Mouse (Mus musculus): Measurements from ENCODE around the gene Tspan13. TPM values are rescaled to one million over a fixed set of nuclear protein-coding genes. Genes with fewer than 3 reads are reported as not detected.

The Tspan13 gene
- polyA plus RNA-seq, 1 experiment from 2014 or later = 378 TPM

- H3K36me3 ChIP-seq (ENCODE audit: control insufficient read depth, insufficient read depth, low read length) = no peaks in the 10 kb centered on the region
- no peaks in the 10 kb centered on the region for H3K9me3 ChIP-seq (ENCODE audit: control insufficient read depth, low read length)
- ATAC-seq = no peak
- WGBS = 88% methylated on average over 3 of the region's 3 CpGs
- no peaks in the 10 kb centered on the region for H3K27me3 ChIP-seq (replicated peaks; ENCODE audit: control insufficient read depth, insufficient read depth, low read length)
- no peak overlapping the region for H3K4me3 ChIP-seq (ENCODE audit: low read length)
- H3K4me1 ChIP-seq (ENCODE audit: control insufficient read depth, insufficient read depth, low read depth, low read length) = peaks cover 3% of the 10 kb centered on the region; the same call in 1 of the 2 replicates
- no peak overlapping the region for H3K4me2 ChIP-seq (ENCODE audit: low read length)
- H3K27ac ChIP-seq (ENCODE audit: low read depth, low read length) = no peak overlapping the region
- no peak overlapping the region for H3K9ac ChIP-seq (ENCODE audit: low read depth, low read length)
Observed at GRCm38 (mm10) chr12:35975898-35976297, 66.4 kb downstream of the Tspan13 start.

GRCm38 (mm10) chr12:35966768-35967141, 75.5 kb downstream of the Tspan13 start:
- Histone ChIP-seq H3K36me3 (ENCODE audit: control insufficient read depth, insufficient read depth, low read length) (no peaks in the 10 kb centered on the region), H3K9ac (ENCODE audit: low read depth, low read length) (no peak overlapping the region), H3K4me2 (ENCODE audit: low read length) (no peak overlapping the region), H3K4me3 (ENCODE audit: low read length) (no peak overlapping the region), H3K27me3 (replicated peaks; ENCODE audit: control insufficient read depth, insufficient read depth, low read length) (no peaks in the 10 kb centered on the region), H3K9me3 (ENCODE audit: control insufficient read depth, low read length) (no peaks in the 10 kb centered on the region), H3K27ac (ENCODE audit: low read depth, low read length) (no peak overlapping the region), H3K4me1 (ENCODE audit: control insufficient read depth, insufficient read depth, low read depth, low read length) (no peaks in the 10 kb centered on the region)
- ATAC-seq = no peak
- 83% methylated on average over 7 of the region's 7 CpGs for WGBS

- no peak for ATAC-seq
- 67% methylated on average over 7 of the region's 7 CpGs for WGBS
- H3K4me3 ChIP-seq (ENCODE audit: low read length) = no peak overlapping the region
- H3K36me3 ChIP-seq (ENCODE audit: control insufficient read depth, insufficient read depth, low read length) = no peaks in the 10 kb centered on the region
- H3K4me2 ChIP-seq (ENCODE audit: low read length) = no peak overlapping the region
- no peak overlapping the region for H3K9ac ChIP-seq (ENCODE audit: low read depth, low read length)
- H3K27me3 ChIP-seq (replicated peaks; ENCODE audit: control insufficient read depth, insufficient read depth, low read length) = no peaks in the 10 kb centered on the region
- H3K4me1 ChIP-seq (ENCODE audit: control insufficient read depth, insufficient read depth, low read depth, low read length) = no peaks in the 10 kb centered on the region
- no peak overlapping the region for H3K27ac ChIP-seq (ENCODE audit: low read depth, low read length)
- no peaks in the 10 kb centered on the region for H3K9me3 ChIP-seq (ENCODE audit: control insufficient read depth, low read length)
Observed at GRCm38 (mm10) chr12:35966098-35966767, 76.1 kb downstream of the Tspan13 start.

Other genes starting within 250 kb of the Tspan13 start
- gene Agr3, start 116.9 kb downstream of the Tspan13 start, polyA plus RNA-seq (2015; fragmentation: Nextera tagmentation; extraction: Ambion mirVana) = 0.39 and 0.42 TPM in 2 replicates
- gene Agr2, start 49.6 kb downstream of the Tspan13 start, polyA plus RNA-seq (2015; fragmentation: Nextera tagmentation; extraction: Ambion mirVana) = not detected in 2 replicates
- gene Ankmy2, start 114.6 kb upstream of the Tspan13 start, polyA plus RNA-seq (2015; fragmentation: Nextera tagmentation; extraction: Ambion mirVana) = 78.6 and 81.0 TPM in 2 replicates
- gene Bzw2, start 115.6 kb upstream of the Tspan13 start, polyA plus RNA-seq (2015; fragmentation: Nextera tagmentation; extraction: Ambion mirVana) = 330 and 343 TPM in 2 replicates
- gene Lrrc72, start 210.9 kb upstream of the Tspan13 start, polyA plus RNA-seq (2015; fragmentation: Nextera tagmentation; extraction: Ambion mirVana) = not detected in 2 replicates